Mouse (Mus musculus): ENCODE results near the gene Ercc2. TPM values are rescaled to one million over a fixed set of nuclear protein-coding genes. Genes with fewer than 3 reads are reported as not detected.

The Ercc2 gene
- polyA plus RNA-seq, 1 experiment from 2014 or later = 8.7 TPM

DNA sequence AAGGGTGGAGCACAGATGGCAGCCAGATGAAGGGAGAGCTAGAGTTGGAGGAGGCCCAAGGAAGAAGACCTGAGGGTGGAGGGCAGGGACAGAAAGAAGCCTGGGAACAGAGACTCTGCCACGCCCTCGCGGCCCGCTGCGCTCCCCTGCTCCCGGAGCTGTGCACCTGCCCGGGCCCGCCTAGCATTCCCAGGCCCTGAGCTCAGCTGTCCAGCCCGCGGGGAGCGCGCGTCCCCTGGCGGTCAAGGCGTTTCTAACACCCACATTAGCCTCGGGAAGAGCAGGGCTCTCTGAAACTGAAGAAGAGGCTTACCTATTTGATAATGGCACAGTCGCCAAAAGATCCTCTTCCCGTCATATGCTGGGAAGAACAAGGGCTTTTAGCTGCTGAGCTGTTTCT, 17.9 kb upstream of the Ercc2 start:
- Histone ChIP-seq H3K4me2 (replicated peaks; ENCODE audit: low read depth, low read length) (no peak overlapping the region), H3K4me1 (replicated peaks; ENCODE audit: control insufficient read depth, insufficient read depth, low read length) (peaks cover 10% of the 10 kb centered on the region; the same call in 1 of the 2 replicates), H3K9ac (ENCODE audit: low read depth, low read length) (no peak overlapping the region), H3K9me3 (ENCODE audit: control insufficient read depth, low read length) (no peaks in the 10 kb centered on the region), H3K36me3 (ENCODE audit: control insufficient read depth, insufficient read depth, low read length) (no peaks in the 10 kb centered on the region), H3K4me3 (ENCODE audit: low read depth, low read length) (no peak overlapping the region), H3K27ac (ENCODE audit: low read depth, low read length) (no peak overlapping the region), H3K27me3 (ENCODE audit: control insufficient read depth, insufficient read depth, low read length) (peaks cover 4% of the 10 kb centered on the region)
- 4% methylated on average over 18 of the region's 18 CpGs for WGBS
- ATAC-seq (ENCODE audit: low FRiP score) (no peak), DNase-seq (ENCODE audit: low spot score) (peak; percentile 80)

DNA sequence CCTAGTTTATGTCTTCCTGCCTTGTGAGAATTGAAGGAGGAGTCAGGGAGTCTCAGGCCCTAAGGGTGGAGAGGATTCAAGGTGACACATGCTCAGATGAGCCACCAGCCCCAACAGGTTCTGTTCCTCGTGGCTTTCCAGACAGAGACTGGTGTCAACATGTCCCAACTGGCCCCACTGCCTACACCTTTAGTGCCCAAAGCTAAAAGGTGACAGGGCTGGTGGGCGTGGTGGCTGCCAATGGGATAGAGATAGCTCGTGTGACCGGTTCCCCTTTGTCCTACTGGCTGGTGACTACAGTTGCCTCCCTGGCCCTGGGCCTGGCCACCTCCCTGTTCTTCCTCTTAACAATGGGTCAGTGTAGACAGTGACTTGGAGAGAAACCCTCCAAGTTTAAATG, 16.4 kb upstream of the Ercc2 start:
- Histone ChIP-seq H3K4me2 (replicated peaks; ENCODE audit: low read depth, low read length) (no peak overlapping the region), H3K9ac (ENCODE audit: low read depth, low read length) (no peak overlapping the region), H3K9me3 (ENCODE audit: control insufficient read depth, low read length) (no peaks in the 10 kb centered on the region), H3K4me1 (replicated peaks; ENCODE audit: control insufficient read depth, insufficient read depth, low read length) (peaks cover 9% of the 10 kb centered on the region; the same call in 1 of the 2 replicates), H3K27ac (ENCODE audit: low read depth, low read length) (no peak overlapping the region), H3K4me3 (ENCODE audit: low read depth, low read length) (no peak overlapping the region), H3K27me3 (ENCODE audit: control insufficient read depth, insufficient read depth, low read length) (peaks cover 4% of the 10 kb centered on the region), H3K36me3 (ENCODE audit: control insufficient read depth, insufficient read depth, low read length) (no peaks in the 10 kb centered on the region)
- 77% methylated on average over 4 of the region's 4 CpGs for WGBS
- DNase-seq (ENCODE audit: low spot score) (no peak), ATAC-seq (ENCODE audit: low FRiP score) (no peak)

DNA sequence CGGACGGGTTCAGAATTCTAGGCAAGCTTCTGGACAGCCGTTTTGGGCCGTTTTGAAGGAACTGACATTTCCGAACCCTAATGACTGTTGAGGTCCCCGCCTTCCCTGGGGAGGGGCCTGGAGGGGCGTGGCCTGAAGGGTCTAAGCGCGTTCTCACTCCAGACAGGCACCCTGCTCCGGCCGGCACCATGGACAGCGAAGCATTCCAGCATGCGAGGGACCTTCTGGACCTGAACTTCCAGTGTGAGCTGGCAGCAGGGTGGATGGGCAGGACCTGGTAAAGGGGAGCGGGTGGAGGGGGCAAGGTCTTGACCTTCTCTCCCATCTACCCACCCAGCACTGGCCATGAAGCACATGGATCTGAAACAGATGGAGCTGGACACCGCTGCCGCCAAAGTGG, 13.4 kb upstream of the Ercc2 start:
- H3K36me3 ChIP-seq (ENCODE audit: control insufficient read depth, insufficient read depth, low read length) = no peaks in the 10 kb centered on the region
- ATAC-seq (ENCODE audit: low FRiP score) = no peak
- no peaks in the 10 kb centered on the region for H3K9me3 ChIP-seq (ENCODE audit: control insufficient read depth, low read length)
- no peak for DNase-seq (ENCODE audit: low spot score)
- no peaks in the 10 kb centered on the region for H3K4me1 ChIP-seq (replicated peaks; ENCODE audit: control insufficient read depth, insufficient read depth, low read length)
- no peak overlapping the region for H3K4me3 ChIP-seq (ENCODE audit: low read depth, low read length)
- no peak overlapping the region for H3K4me2 ChIP-seq (replicated peaks; ENCODE audit: low read depth, low read length)
- no peak overlapping the region for H3K9ac ChIP-seq (ENCODE audit: low read depth, low read length)
- no peak overlapping the region for H3K27ac ChIP-seq (ENCODE audit: low read depth, low read length)
- WGBS = 21% methylated on average over 16 of the region's 16 CpGs
- no peaks in the 10 kb centered on the region; the same call in 1 of the 2 replicates for H3K27me3 ChIP-seq (ENCODE audit: control insufficient read depth, insufficient read depth, low read length)

DNA sequence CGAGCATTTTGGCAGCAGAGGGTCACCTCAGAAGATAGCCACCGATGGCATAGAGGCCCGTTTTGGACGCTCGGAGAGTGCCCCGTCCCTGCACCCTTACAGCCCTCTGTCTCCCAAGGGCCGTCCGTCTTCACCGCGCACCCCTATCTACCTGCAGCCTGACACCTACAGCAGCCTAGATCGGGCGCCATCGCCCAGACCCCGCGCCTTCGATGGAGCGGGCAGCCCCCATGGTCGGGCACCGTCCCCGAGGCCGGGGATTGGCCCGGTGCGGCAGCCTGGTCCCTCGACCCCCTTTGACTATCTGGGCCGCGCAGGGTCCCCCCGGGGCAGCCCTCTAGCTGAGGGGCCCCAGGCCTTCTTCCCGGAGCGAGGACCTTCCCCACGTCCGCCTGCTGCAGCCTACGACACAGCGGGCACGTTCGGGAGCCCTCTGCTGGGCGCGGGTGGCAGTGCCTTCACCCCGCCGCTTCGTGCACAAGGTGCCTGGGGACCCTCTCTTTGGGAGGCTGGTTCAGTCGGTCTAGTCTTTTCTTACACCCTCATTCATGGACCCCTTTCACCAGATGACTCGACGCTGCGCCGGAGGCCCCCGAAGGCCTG, 11.9 kb upstream of the Ercc2 start:
- peak overlapping the region; percentile 25 for H3K4me3 ChIP-seq (ENCODE audit: low read depth, low read length)
- H3K27ac ChIP-seq (ENCODE audit: low read depth, low read length) = no peak overlapping the region
- no peaks in the 10 kb centered on the region for H3K36me3 ChIP-seq (ENCODE audit: control insufficient read depth, insufficient read depth, low read length)
- DNase-seq (ENCODE audit: low spot score) (peak; percentile 85), ATAC-seq (ENCODE audit: low FRiP score) (peak; percentile 84)
- no peaks in the 10 kb centered on the region for H3K9me3 ChIP-seq (ENCODE audit: control insufficient read depth, low read length)
- H3K4me2 ChIP-seq (replicated peaks; ENCODE audit: low read depth, low read length) = peak overlapping the region; percentile 65
- WGBS = 10% methylated on average over 46 of the region's 46 CpGs
- H3K4me1 ChIP-seq (replicated peaks; ENCODE audit: control insufficient read depth, insufficient read depth, low read length) = no peaks in the 10 kb centered on the region
- peak overlapping the region; percentile 53 for H3K9ac ChIP-seq (ENCODE audit: low read depth, low read length)
- no peaks in the 10 kb centered on the region; the same call in 1 of the 2 replicates for H3K27me3 ChIP-seq (ENCODE audit: control insufficient read depth, insufficient read depth, low read length)

DNA sequence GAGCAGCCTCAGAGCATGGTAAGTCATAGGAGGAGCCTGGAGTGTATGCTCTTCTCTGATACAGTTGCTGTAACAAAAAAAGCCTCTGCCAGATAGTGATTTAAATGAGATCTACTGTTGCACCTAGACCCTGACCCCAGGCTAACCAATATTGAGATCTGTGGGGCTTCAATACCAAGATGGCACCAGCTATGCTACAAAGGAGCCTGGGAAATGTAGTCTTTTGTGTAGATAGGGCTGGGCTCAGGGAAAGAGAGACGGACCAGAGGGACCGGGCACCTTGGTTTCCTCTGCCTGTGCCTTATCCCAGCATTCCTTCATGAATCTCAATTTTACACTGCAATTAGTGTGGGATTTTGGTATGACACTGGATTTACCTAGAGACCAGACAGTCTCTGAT, 8.4 kb upstream of the Ercc2 start:
- 88% methylated on average over 2 of the region's 2 CpGs for WGBS
- H3K36me3 ChIP-seq (ENCODE audit: control insufficient read depth, insufficient read depth, low read length) = no peaks in the 10 kb centered on the region
- no peak overlapping the region for H3K4me3 ChIP-seq (ENCODE audit: low read depth, low read length)

DNA sequence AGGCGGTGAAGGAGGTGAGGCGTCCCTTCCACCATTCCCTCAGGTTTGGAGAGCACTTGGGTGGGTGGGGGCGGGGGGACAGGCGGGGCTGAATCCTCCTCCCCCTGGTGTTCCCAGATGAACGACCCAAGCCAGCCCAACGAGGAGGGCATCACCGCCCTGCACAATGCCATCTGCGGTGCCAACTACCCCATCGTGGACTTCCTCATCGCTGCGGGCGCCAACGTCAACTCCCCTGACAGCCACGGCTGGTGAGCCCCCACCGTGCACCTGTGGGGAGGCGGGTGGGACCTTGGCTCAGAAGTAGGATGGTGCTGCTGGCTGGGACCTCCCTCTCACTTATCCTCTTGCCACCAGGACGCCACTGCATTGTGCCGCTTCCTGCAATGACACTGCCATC, 6.4 kb upstream of the Ercc2 start:
- H3K4me3 ChIP-seq (ENCODE audit: low read depth, low read length) = no peak overlapping the region
- no peak overlapping the region for H3K9ac ChIP-seq (ENCODE audit: low read depth, low read length)
- H3K27me3 ChIP-seq (ENCODE audit: control insufficient read depth, insufficient read depth, low read length) = no peaks in the 10 kb centered on the region
- DNase-seq (ENCODE audit: low spot score) (no peak), ATAC-seq (ENCODE audit: low FRiP score) (no peak)
- H3K4me1 ChIP-seq (replicated peaks; ENCODE audit: control insufficient read depth, insufficient read depth, low read length) = no peaks in the 10 kb centered on the region
- no peaks in the 10 kb centered on the region for H3K36me3 ChIP-seq (ENCODE audit: control insufficient read depth, insufficient read depth, low read length)
- 75% methylated on average over 15 of the region's 18 CpGs for WGBS
- H3K9me3 ChIP-seq (ENCODE audit: control insufficient read depth, low read length) = no peaks in the 10 kb centered on the region
- no peak overlapping the region for H3K27ac ChIP-seq (ENCODE audit: low read depth, low read length)
- H3K4me2 ChIP-seq (replicated peaks; ENCODE audit: low read depth, low read length) = no peak overlapping the region

More for the DNA sequence above, 8.4 kb upstream of the Ercc2 start:
- H3K27me3 ChIP-seq (ENCODE audit: control insufficient read depth, insufficient read depth, low read length) = no peaks in the 10 kb centered on the region; the same call in 1 of the 2 replicates
- H3K9me3 ChIP-seq (ENCODE audit: control insufficient read depth, low read length) = no peaks in the 10 kb centered on the region
- H3K4me1 ChIP-seq (replicated peaks; ENCODE audit: control insufficient read depth, insufficient read depth, low read length) = no peaks in the 10 kb centered on the region
- no peak overlapping the region for H3K27ac ChIP-seq (ENCODE audit: low read depth, low read length)
- DNase-seq (ENCODE audit: low spot score) (no peak), ATAC-seq (ENCODE audit: low FRiP score) (no peak)
- no peak overlapping the region for H3K9ac ChIP-seq (ENCODE audit: low read depth, low read length)
- H3K4me2 ChIP-seq (replicated peaks; ENCODE audit: low read depth, low read length) = no peak overlapping the region

DNA sequence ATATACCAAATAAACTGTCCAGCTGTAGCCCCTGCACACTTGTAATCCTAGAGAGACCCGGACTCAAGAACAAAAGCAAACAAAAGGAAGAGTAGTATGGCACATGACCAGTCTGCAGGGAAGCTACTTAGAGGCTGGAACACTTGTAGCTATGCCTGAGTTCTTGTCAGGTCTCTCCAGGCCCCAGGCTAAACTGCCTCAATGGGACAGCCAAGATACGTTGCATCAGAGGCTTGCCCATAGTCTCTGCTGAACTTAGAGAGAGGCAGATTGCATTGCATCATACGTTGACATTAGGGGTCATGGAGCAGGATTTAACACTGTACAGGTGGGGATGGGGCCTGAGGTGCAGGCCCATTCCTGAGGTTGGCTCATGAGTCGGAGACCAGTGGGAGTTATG, 5.8 kb upstream of the Ercc2 start:
- 87% methylated on average over 4 of the region's 4 CpGs for WGBS
- DNase-seq (ENCODE audit: low spot score) = no peak
- no peak overlapping the region for H3K9ac ChIP-seq (ENCODE audit: low read depth, low read length)
- no peak overlapping the region for H3K4me3 ChIP-seq (ENCODE audit: low read depth, low read length)
- no peaks in the 10 kb centered on the region for H3K27me3 ChIP-seq (ENCODE audit: control insufficient read depth, insufficient read depth, low read length)
- no peak overlapping the region for H3K4me2 ChIP-seq (replicated peaks; ENCODE audit: low read depth, low read length)
- no peaks in the 10 kb centered on the region for H3K4me1 ChIP-seq (replicated peaks; ENCODE audit: control insufficient read depth, insufficient read depth, low read length)
- no peaks in the 10 kb centered on the region for H3K36me3 ChIP-seq (ENCODE audit: control insufficient read depth, insufficient read depth, low read length)
- no peak for ATAC-seq (ENCODE audit: low FRiP score)
- no peaks in the 10 kb centered on the region for H3K9me3 ChIP-seq (ENCODE audit: control insufficient read depth, low read length)
- no peak overlapping the region for H3K27ac ChIP-seq (ENCODE audit: low read depth, low read length)

DNA sequence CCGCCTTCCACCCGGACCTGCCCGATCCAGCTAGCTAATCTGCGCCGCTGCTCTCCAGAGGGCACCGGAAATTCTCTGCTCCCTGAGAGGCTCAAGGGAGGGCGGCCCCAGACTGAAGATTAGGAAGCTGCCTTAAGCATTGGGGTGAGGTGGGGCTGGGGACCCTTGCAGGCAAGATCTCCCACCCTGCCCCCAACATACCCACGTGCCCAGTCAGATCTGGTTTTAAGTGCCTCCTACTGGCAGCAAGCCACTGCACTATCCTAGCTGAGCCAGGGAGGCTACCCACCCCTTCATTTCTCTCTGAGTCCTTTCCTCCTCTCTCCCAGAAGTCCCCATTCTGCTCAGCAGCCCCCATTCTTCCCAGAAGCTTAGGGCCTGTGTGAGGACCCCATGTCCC, 3.8 kb upstream of the Ercc2 start:
- Histone ChIP-seq H3K4me1 (replicated peaks; ENCODE audit: control insufficient read depth, insufficient read depth, low read length) (peaks cover 2% of the 10 kb centered on the region; the same call in 1 of the 2 replicates), H3K4me3 (ENCODE audit: low read depth, low read length) (no peak overlapping the region), H3K9me3 (ENCODE audit: control insufficient read depth, low read length) (no peaks in the 10 kb centered on the region), H3K27ac (ENCODE audit: low read depth, low read length) (no peak overlapping the region), H3K9ac (ENCODE audit: low read depth, low read length) (no peak overlapping the region), H3K27me3 (ENCODE audit: control insufficient read depth, insufficient read depth, low read length) (no peaks in the 10 kb centered on the region), H3K4me2 (replicated peaks; ENCODE audit: low read depth, low read length) (no peak overlapping the region), H3K36me3 (ENCODE audit: control insufficient read depth, insufficient read depth, low read length) (no peaks in the 10 kb centered on the region)
- DNase-seq (ENCODE audit: low spot score) = no peak
- 77% methylated on average over 8 of the region's 8 CpGs for WGBS
- no peak for ATAC-seq (ENCODE audit: low FRiP score)

DNA sequence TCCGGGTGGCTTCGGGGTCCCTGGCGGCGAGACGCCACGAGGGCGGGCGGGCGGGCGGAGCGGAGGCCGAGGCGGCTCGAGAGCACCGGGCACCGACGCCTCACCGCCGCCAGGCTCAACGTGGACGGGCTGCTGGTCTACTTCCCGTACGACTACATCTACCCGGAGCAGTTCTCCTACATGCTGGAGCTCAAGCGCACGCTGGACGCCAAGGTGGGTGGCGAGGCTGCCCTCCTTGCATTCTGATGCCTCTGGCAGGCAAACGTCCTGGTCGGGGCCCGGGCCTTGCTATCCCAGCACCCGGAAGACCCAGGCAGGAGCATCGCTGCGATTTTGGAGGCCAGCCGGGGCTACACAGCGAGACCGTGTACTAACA, 344 bp downstream of the Ercc2 start:
- peaks cover 2% of the 10 kb centered on the region; the same call in 1 of the 2 replicates for H3K4me1 ChIP-seq (replicated peaks; ENCODE audit: control insufficient read depth, insufficient read depth, low read length)
- DNase-seq (ENCODE audit: low spot score) = peak; percentile 53
- WGBS = 2% methylated on average over 17 of the region's 37 CpGs

More for the DNA sequence above, 344 bp downstream of the Ercc2 start:
- 0 out of 2 replicates have a peak overlapping the region, but pooled peaks have one; percentile 27 for H3K27ac ChIP-seq (ENCODE audit: low read depth, low read length)
- ATAC-seq (ENCODE audit: low FRiP score) = peak; percentile 71
- H3K36me3 ChIP-seq (ENCODE audit: control insufficient read depth, insufficient read depth, low read length) = peaks cover 10% of the 10 kb centered on the region
- peak overlapping the region; percentile 96 for H3K4me3 ChIP-seq (ENCODE audit: low read depth, low read length)
- peak overlapping the region; percentile 79 for H3K9ac ChIP-seq (ENCODE audit: low read depth, low read length)
- H3K9me3 ChIP-seq (ENCODE audit: control insufficient read depth, low read length) = no peaks in the 10 kb centered on the region
- no peaks in the 10 kb centered on the region for H3K27me3 ChIP-seq (ENCODE audit: control insufficient read depth, insufficient read depth, low read length)
- peak overlapping the region; percentile 69 for H3K4me2 ChIP-seq (replicated peaks; ENCODE audit: low read depth, low read length)
